Mouse (Mus musculus): ENCODE results near the gene Ctcf.
A peak's percentile ranks its signal among the peaks of the same experiment; 100 is the strongest.

The Ctcf gene

GRCm38 (mm10) chr8:105700966-105701824 is 64.8 kb downstream of the Ctcf start, which contains the start of the genes Acd and Pard6a:
Gene Acd, minus strand, starts transcription at chr8:105701102.
Gene Pard6a, plus strand, starts transcription at chr8:105701148.
- peak; percentile 82 to 93 for DNase-seq (ENCODE audit: low read depth in 1 of 2, low spot score in 2 of 2)

GRCm38 (mm10) chr8:105702001-105702401 is 65.6 kb downstream of the Ctcf start:
- DNase-seq (ENCODE audit: low read depth in 1 of 2, low spot score in 2 of 2), result no peak

- no peak for DNase-seq (ENCODE audit: low read depth in 1 of 2, low spot score in 2 of 2)
Measured at GRCm38 (mm10) chr8:105702731-105703415, 66.5 kb downstream of the Ctcf start.

GRCm38 (mm10) chr8:105704146-105704812 is 67.9 kb downstream of the Ctcf start:
- no peak for DNase-seq (ENCODE audit: low read depth in 1 of 2, low spot score in 2 of 2)

- DNase-seq (ENCODE audit: low read depth in 1 of 2, low spot score in 2 of 2), result no peak
Measured at GRCm38 (mm10) chr8:105704955-105705354, 68.6 kb downstream of the Ctcf start.

GRCm38 (mm10) chr8:105706426-105706825 is 70.1 kb downstream of the Ctcf start:
- DNase-seq (ENCODE audit: low read depth in 1 of 2, low spot score in 2 of 2), result no peak

GRCm38 (mm10) chr8:105707498-105708403 is 71.4 kb downstream of the Ctcf start, which contains the start of the genes 4933405L10Rik and Enkd1:
Gene 4933405L10Rik, plus strand, starts transcription at chr8:105707655.
Gene Enkd1, minus strand, starts transcription at chr8:105708210.
- DNase-seq (ENCODE audit: low read depth in 1 of 2, low spot score in 2 of 2), result peak; percentile 53 to 66

- no peak for DNase-seq (ENCODE audit: low read depth in 1 of 2, low spot score in 2 of 2)
Measured at GRCm38 (mm10) chr8:105708675-105709074, 72.3 kb downstream of the Ctcf start.

GRCm38 (mm10) chr8:105709317-105709716 is 72.9 kb downstream of the Ctcf start:
- DNase-seq (ENCODE audit: low read depth in 1 of 2, low spot score in 2 of 2), result no peak

GRCm38 (mm10) chr8:105712286-105712685 is 75.9 kb downstream of the Ctcf start:
- DNase-seq (ENCODE audit: low read depth in 1 of 2, low spot score in 2 of 2), result no peak

- DNase-seq (ENCODE audit: low read depth in 1 of 2, low spot score in 2 of 2), result peak; percentile 46 to 70
Measured at GRCm38 (mm10) chr8:105714139-105714538, 77.8 kb downstream of the Ctcf start.

GRCm38 (mm10) chr8:105715042-105715441 is 78.7 kb downstream of the Ctcf start:
- DNase-seq (ENCODE audit: low read depth in 1 of 2, low spot score in 2 of 2), result no peak

GRCm38 (mm10) chr8:105716302-105716945 is 80.1 kb downstream of the Ctcf start:
- DNase-seq (ENCODE audit: low read depth in 1 of 2, low spot score in 2 of 2), result no peak

- DNase-seq (ENCODE audit: low read depth in 1 of 2, low spot score in 2 of 2), result no peak
Measured at GRCm38 (mm10) chr8:105719637-105720036, 83.3 kb downstream of the Ctcf start.

- no peak for DNase-seq (ENCODE audit: low read depth in 1 of 2, low spot score in 2 of 2)
Measured at GRCm38 (mm10) chr8:105722861-105723260, 86.5 kb downstream of the Ctcf start.

GRCm38 (mm10) chr8:105725726-105726125 is 89.4 kb downstream of the Ctcf start:
- DNase-seq (ENCODE audit: low read depth in 1 of 2, low spot score in 2 of 2), result no peak

- DNase-seq (ENCODE audit: low read depth in 1 of 2, low spot score in 2 of 2), result no peak
Measured at GRCm38 (mm10) chr8:105727397-105728124, 91.2 kb downstream of the Ctcf start.

- DNase-seq (ENCODE audit: low read depth in 1 of 2, low spot score in 2 of 2), result no peak
Measured at GRCm38 (mm10) chr8:105732186-105732585, 95.8 kb downstream of the Ctcf start.

Measured in monocyte, adult 2 months (primary cell).